Mouse (Mus musculus) intestine, embryonic 16.5 days (tissue): ENCODE measurements around the gene Gjb4. TPM values are rescaled to one million over a fixed set of nuclear protein-coding genes. Genes with fewer than 3 reads are reported as not detected.

Experiments
- ATAC-seq: fragments of 200-750 bp; cut with Nextera tagmentation; 2 replicates; pipeline ENCODE4 v1.8.0; 2017; ENCODE audit warnings: moderate TSS enrichment, moderate library complexity
- H3K27ac ChIP-seq: fragments of 300-500 bp; sonication (generic); 2 replicates; pipeline ENCODE4 v1.5.1; 2014; ENCODE audit warnings: mild to moderate bottlenecking, low read length
- H3K27me3 ChIP-seq: fragments of 300-500 bp; sonication (generic); replicated peaks from 2 replicates; pipeline ENCODE4 v1.6.1; 2014; ENCODE audit warnings: low read length, control low read depth, mixed read lengths; ENCODE audit not compliant: control insufficient read depth, insufficient read depth
- H3K36me3 ChIP-seq: fragments of 300-500 bp; sonication (generic); 2 replicates; pipeline ENCODE4 v1.6.1; 2014; ENCODE audit warnings: low read length, control low read depth; ENCODE audit not compliant: control insufficient read depth, insufficient read depth
- H3K4me1 ChIP-seq: fragments of 300-500 bp; sonication (generic); 2 replicates; pipeline ENCODE4 v1.6.1; 2014; ENCODE audit warnings: low read length, control low read depth, mixed read lengths; ENCODE audit not compliant: control insufficient read depth, insufficient read depth
- H3K4me2 ChIP-seq: fragments of 300-500 bp; sonication (generic); 2 replicates; pipeline ENCODE4 v1.6.1; 2014; ENCODE audit warnings: low read depth, low read length, control low read depth
- H3K4me3 ChIP-seq: fragments of 300-500 bp; sonication (generic); 2 replicates; pipeline ENCODE4 v1.5.1; 2014; ENCODE audit warnings: mild to moderate bottlenecking, low read length
- H3K9ac ChIP-seq: fragments of 300-500 bp; sonication (generic); 2 replicates; pipeline ENCODE4 v1.6.1; 2014; ENCODE audit warnings: low read depth, low read length
- H3K9me3 ChIP-seq: fragments of 300-500 bp; sonication (generic); 2 replicates; pipeline ENCODE4 v1.6.1; 2016; ENCODE audit warnings: low read length, control low read depth; ENCODE audit not compliant: control insufficient read depth
- WGBS: fragments of 180-500 bp; shearing (Covaris S2); extraction: QIAGEN DNeasy Blood & Tissue Kit; methylation state at CpG from one replicate; pipeline ENCODE4 v1.1.7; 2014; 5-methylcytosine and 5-hydroxymethylcytosine counted together
- polyA plus RNA-seq: library from polyadenylated mRNA; unstranded; fragments of >200 nt; fragmentation: Nextera tagmentation; extraction: Ambion mirVana; gene quantifications from 2 replicates; pipeline ENCODE4 v1.2.1, GENCODE M21; 2015

Gene Gjb4
- polyA plus RNA-seq, 1 experiment from 2014 or later: 0.09 TPM

- Histone ChIP-seq H3K27me3 (no peaks in the 10 kb centered on the region), H3K4me2 (no peak overlapping the region), H3K9ac (no peak overlapping the region), H3K4me1 (peaks cover 10% of the 10 kb centered on the region; the same call in 1 of the 2 replicates), H3K9me3 (no peaks in the 10 kb centered on the region), H3K36me3 (no peaks in the 10 kb centered on the region), H3K4me3 (no peak overlapping the region), H3K27ac (no peak overlapping the region)
- no peak for ATAC-seq
- WGBS: 36% methylated on average over 8 of the region's 8 CpGs
These were observed 19.6 kb upstream of the Gjb4 start for GRCm38 (mm10) chr4:127373491-127373890.

GRCm38 (mm10) chr4:127371546-127371945 is 17.7 kb upstream of the Gjb4 start:
- peak; percentile 53; the same call in 1 of the 2 replicates for ATAC-seq
- peaks cover 11% of the 10 kb centered on the region; the same call in 1 of the 2 replicates for H3K4me1 ChIP-seq
- WGBS: 52% methylated on average over 5 of the region's 5 CpGs
- H3K9ac ChIP-seq: no peak overlapping the region
- no peaks in the 10 kb centered on the region for H3K27me3 ChIP-seq
- no peak overlapping the region for H3K27ac ChIP-seq
- no peak overlapping the region for H3K4me3 ChIP-seq
- no peak overlapping the region for H3K4me2 ChIP-seq
- no peaks in the 10 kb centered on the region for H3K9me3 ChIP-seq
- no peaks in the 10 kb centered on the region for H3K36me3 ChIP-seq

- Histone ChIP-seq H3K4me2 (no peak overlapping the region), H3K27ac (no peak overlapping the region), H3K4me3 (no peak overlapping the region), H3K4me1 (peaks cover 11% of the 10 kb centered on the region; the same call in 1 of the 2 replicates), H3K27me3 (no peaks in the 10 kb centered on the region), H3K36me3 (no peaks in the 10 kb centered on the region), H3K9me3 (no peaks in the 10 kb centered on the region), H3K9ac (no peak overlapping the region)
- no peak for ATAC-seq
- WGBS: 58% methylated on average over 2 of the region's 2 CpGs
These were observed 16.6 kb upstream of the Gjb4 start for GRCm38 (mm10) chr4:127370447-127370846.

- 28% methylated on average over 13 of the region's 13 CpGs for WGBS
- no peaks in the 10 kb centered on the region for H3K9me3 ChIP-seq
- no peaks in the 10 kb centered on the region for H3K36me3 ChIP-seq
- peak; percentile 49; the same call in 1 of the 2 replicates for ATAC-seq
- no peaks in the 10 kb centered on the region for H3K27me3 ChIP-seq
- H3K4me1 ChIP-seq: peaks cover 8% of the 10 kb centered on the region; the same call in 1 of the 2 replicates
- no peak overlapping the region for H3K9ac ChIP-seq
- H3K27ac ChIP-seq: no peak overlapping the region
- H3K4me2 ChIP-seq: no peak overlapping the region
- H3K4me3 ChIP-seq: no peak overlapping the region
These were observed 14.6 kb upstream of the Gjb4 start for GRCm38 (mm10) chr4:127368379-127368973.

- Histone ChIP-seq H3K4me2 (no peak overlapping the region), H3K4me1 (0 out of 2 replicates have a peak, but pooled peaks cover 2% of the 10 kb centered on the region), H3K36me3 (no peaks in the 10 kb centered on the region), H3K27ac (no peak overlapping the region), H3K9ac (no peak overlapping the region), H3K4me3 (no peak overlapping the region), H3K27me3 (no peaks in the 10 kb centered on the region), H3K9me3 (no peaks in the 10 kb centered on the region)
- 30% methylated on average over 4 of the region's 4 CpGs for WGBS
- ATAC-seq: no peak
These were observed 12.0 kb upstream of the Gjb4 start for GRCm38 (mm10) chr4:127365834-127366233.

- Histone ChIP-seq H3K9me3 (no peaks in the 10 kb centered on the region), H3K9ac (no peak overlapping the region), H3K4me2 (no peak overlapping the region), H3K4me1 (0 out of 2 replicates have a peak, but pooled peaks cover 2% of the 10 kb centered on the region), H3K27me3 (no peaks in the 10 kb centered on the region), H3K36me3 (no peaks in the 10 kb centered on the region), H3K27ac (no peak overlapping the region), H3K4me3 (no peak overlapping the region)
- 33% methylated on average over 5 of the region's 5 CpGs for WGBS
- no peak for ATAC-seq
These were observed 11.6 kb upstream of the Gjb4 start for GRCm38 (mm10) chr4:127365433-127365832.

GRCm38 (mm10) chr4:127364431-127364830 is 10.6 kb upstream of the Gjb4 start:
- ATAC-seq: no peak
- Histone ChIP-seq H3K36me3 (no peaks in the 10 kb centered on the region), H3K4me1 (0 out of 2 replicates have a peak, but pooled peaks cover 2% of the 10 kb centered on the region), H3K4me2 (no peak overlapping the region), H3K27ac (no peak overlapping the region), H3K4me3 (no peak overlapping the region), H3K9ac (no peak overlapping the region), H3K27me3 (no peaks in the 10 kb centered on the region), H3K9me3 (no peaks in the 10 kb centered on the region)
- WGBS: 65% methylated on average over 6 of the region's 6 CpGs

- WGBS: 62% methylated on average over 4 of the region's 4 CpGs
- no peaks in the 10 kb centered on the region for H3K4me1 ChIP-seq
- ATAC-seq: no peak
These were observed 9.4 kb upstream of the Gjb4 start for GRCm38 (mm10) chr4:127363331-127363730.

GRCm38 (mm10) chr4:127362520-127362919 is 8.6 kb upstream of the Gjb4 start:
- Histone ChIP-seq H3K27me3 (no peaks in the 10 kb centered on the region), H3K9me3 (no peaks in the 10 kb centered on the region), H3K4me2 (no peak overlapping the region), H3K9ac (no peak overlapping the region), H3K36me3 (no peaks in the 10 kb centered on the region), H3K4me3 (no peak overlapping the region), H3K27ac (no peak overlapping the region), H3K4me1 (peaks cover 6% of the 10 kb centered on the region; the same call in 1 of the 2 replicates)
- 83% methylated on average over 3 of the region's 3 CpGs for WGBS
- ATAC-seq: no peak

More at GRCm38 (mm10) chr4:127363331-127363730, 9.4 kb upstream of the Gjb4 start:
- H3K9ac ChIP-seq: no peak overlapping the region
- no peak overlapping the region for H3K4me2 ChIP-seq
- H3K9me3 ChIP-seq: no peaks in the 10 kb centered on the region
- H3K36me3 ChIP-seq: no peaks in the 10 kb centered on the region
- no peak overlapping the region for H3K4me3 ChIP-seq
- no peaks in the 10 kb centered on the region for H3K27me3 ChIP-seq
- H3K27ac ChIP-seq: no peak overlapping the region

- H3K4me3 ChIP-seq: no peak within 1 kb of the TSS
- no peaks in the 10 kb centered on the region for H3K36me3 ChIP-seq
- H3K9me3 ChIP-seq: no peaks in the 10 kb centered on the region
- 15% methylated on average over 5 of the region's 5 CpGs for WGBS
- H3K27ac ChIP-seq: no peak within 1 kb of the TSS
- no peak within 1 kb of the TSS for H3K4me2 ChIP-seq
- no peak within 1 kb of the TSS for H3K9ac ChIP-seq
- no peaks in the 10 kb centered on the region for H3K27me3 ChIP-seq
- peaks cover 11% of the 10 kb centered on the region; the same call in 1 of the 2 replicates for H3K4me1 ChIP-seq
- no peak for ATAC-seq
These were observed 4.1 kb upstream of the Gjb4 start, which contains the start of gene Gjb5 for GRCm38 (mm10) chr4:127358018-127358417. Gene Gjb5, minus strand, starts transcription at chr4:127358181.
